In the genomic region with DNA sequence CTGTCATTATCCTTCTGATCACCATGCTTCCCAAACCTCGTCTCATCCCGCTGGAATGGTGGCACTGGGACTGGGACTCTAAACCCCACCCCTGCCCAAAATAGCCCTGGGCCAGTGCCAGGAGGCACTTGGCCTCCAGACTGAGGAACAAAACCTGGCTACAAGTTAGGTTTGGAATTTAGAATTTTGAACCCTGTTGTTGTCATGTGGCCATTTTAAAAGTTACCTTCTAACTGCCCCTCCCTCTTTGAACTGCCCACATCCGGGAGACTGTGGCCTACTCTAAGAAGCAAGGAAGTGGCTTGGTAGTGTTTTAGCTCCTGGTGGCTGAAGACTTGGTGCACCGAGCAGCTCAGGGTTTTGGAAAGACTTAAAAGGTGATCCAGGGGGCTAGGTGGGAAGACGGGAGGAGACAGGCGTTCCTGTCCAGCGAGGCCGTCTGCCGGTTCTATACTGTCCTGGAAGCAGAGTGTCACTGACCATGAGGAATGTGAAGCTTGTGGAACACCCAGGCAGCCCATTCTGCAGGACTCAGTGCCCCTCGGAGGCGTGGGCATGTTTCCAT, we compare ENCODE assay signal across 10 mouse cellular contexts. TPM values are rescaled to one million over a fixed set of nuclear protein-coding genes. Genes with fewer than 3 reads are reported as not detected.
DNase-seq lines count a peak whose midpoint lies in the region; ATAC-seq and TF ChIP-seq lines count a peak whose summit lies in the region.
"Had no signal": no experiment of that assay in that cellular context is flagged by ENCODE, and none has a peak within 500 bp of the region (broad histone marks: within the 10 kb centered on the region; RNA-seq: fewer than 3 reads in every experiment).

No protein-coding gene starts in this region.

- H3K36me3 ChIP-seq in liver, adult 2 months (ENCODE audit: control insufficient read depth, insufficient read depth, low read length): no peaks in the 10 kb centered on the region
- H3K36me3 ChIP-seq in liver, embryonic 11.5 days (ENCODE audit: control insufficient read depth, insufficient read depth, low read length): no peaks in the 10 kb centered on the region
- peaks cover 18% of the 10 kb centered on the region for H3K36me3 ChIP-seq in heart, embryonic 14.5 days (ENCODE audit: control insufficient read depth, insufficient read depth, low read length)
- no peaks in the 10 kb centered on the region for H3K36me3 ChIP-seq in myocyte (ENCODE audit: control insufficient read depth, insufficient read depth)
- peaks cover 5% of the 10 kb centered on the region; the same call in 1 of the 2 replicates for H3K36me3 ChIP-seq in forebrain, embryonic 15.5 days
- no peaks in the 10 kb centered on the region for H3K36me3 ChIP-seq in midbrain, embryonic 15.5 days (replicated peaks)
- H3K36me3 ChIP-seq in thymus, adult 2 months (ENCODE audit: control insufficient read depth, insufficient read depth, low read length): no peaks in the 10 kb centered on the region
- H3K36me3 ChIP-seq: liver, embryonic 15.5 days had no signal

- no peak overlapping the region for H3K9ac ChIP-seq in liver, adult 2 months (ENCODE audit: low read depth, low read length)
- no peak overlapping the region for H3K9ac ChIP-seq in liver, embryonic 11.5 days (ENCODE audit: low read depth, low read length)
- H3K9ac ChIP-seq in heart, embryonic 14.5 days (ENCODE audit: low read length): peak overlapping the region; percentile 75
- no peak overlapping the region for H3K9ac ChIP-seq in forebrain, embryonic 15.5 days (replicated peaks)
- no peak overlapping the region for H3K9ac ChIP-seq in midbrain, embryonic 15.5 days
- H3K9ac ChIP-seq: liver, embryonic 15.5 days had no signal

- no peaks in the 10 kb centered on the region for H3K27me3 ChIP-seq in liver, adult 2 months (ENCODE audit: control insufficient read depth, insufficient read depth, low read length)
- no peaks in the 10 kb centered on the region for H3K27me3 ChIP-seq in liver, embryonic 11.5 days (replicated peaks; ENCODE audit: control insufficient read depth, insufficient read depth, low read length)
- H3K27me3 ChIP-seq in heart, embryonic 14.5 days (ENCODE audit: control insufficient read depth, insufficient read depth, low read length): no peaks in the 10 kb centered on the region
- H3K27me3 ChIP-seq in myocyte (ENCODE audit: control insufficient read depth, insufficient read depth, insufficient read length): no peaks in the 10 kb centered on the region
- no peaks in the 10 kb centered on the region for H3K27me3 ChIP-seq in forebrain, embryonic 15.5 days
- H3K27me3 ChIP-seq in midbrain, embryonic 15.5 days (replicated peaks): no peaks in the 10 kb centered on the region
- no peaks in the 10 kb centered on the region for H3K27me3 ChIP-seq in thymus, adult 2 months (ENCODE audit: control insufficient read depth, insufficient read depth, low read length)
- H3K27me3 ChIP-seq: liver, embryonic 15.5 days had no signal

- peak; percentile 67 for DNase-seq in liver, adult 2 months (ENCODE audit: extremely low read depth, low read depth, low spot score)
- no peak for DNase-seq in liver, embryonic 11.5 days (ENCODE audit: low spot score)
- DNase-seq in adipocyte (ENCODE audit: low spot score): peak; percentile 76
- no peak for DNase-seq in thymus, adult 2 months
- DNase-seq: thymus, postnatal 14 days had no signal

- no peak overlapping the region for H3K4me3 ChIP-seq in liver, adult 2 months (ENCODE audit: insufficient read depth, low read depth, low read length)
- H3K4me3 ChIP-seq in liver, embryonic 11.5 days (ENCODE audit: low read depth, low read length): no peak overlapping the region
- peak overlapping the region; percentile 45 to 51 for H3K4me3 ChIP-seq in heart, embryonic 14.5 days (ENCODE audit: control insufficient read depth in 1 of 2, insufficient read depth in 1 of 2, low read depth in 1 of 2, low read length in 2 of 2)
- peak overlapping the region; percentile 6 for H3K4me3 ChIP-seq in myocyte
- no peak overlapping the region for H3K4me3 ChIP-seq in forebrain, embryonic 15.5 days
- H3K4me3 ChIP-seq in midbrain, embryonic 15.5 days: no peak overlapping the region
- no peak overlapping the region for H3K4me3 ChIP-seq in thymus, adult 2 months (ENCODE audit: control insufficient read depth, insufficient read depth, low read length)
- H3K4me3 ChIP-seq: liver, embryonic 15.5 days had no signal

- TF ChIP-seq CTCF in liver, adult 2 months (IDR thresholded peaks at IDR 0.05; ENCODE audit: low read depth, low read length): no peak
- no peak for TF ChIP-seq CTCF in thymus, adult 2 months (IDR thresholded peaks at IDR 0.05; ENCODE audit: borderline replicate concordance, control insufficient read depth, extremely low read depth, insufficient read depth, low read length, poor library complexity)

- no peak overlapping the region for H3ac ChIP-seq in myocyte (ENCODE audit: control insufficient read depth, insufficient read length)

- TF ChIP-seq POLR2A in liver, adult 2 months (IDR thresholded peaks at IDR 0.05; ENCODE audit: extremely low read depth, insufficient read depth, low read length): no peak
- no peak for TF ChIP-seq POLR2A in myocyte (IDR thresholded peaks at IDR 0.05; ENCODE audit: insufficient read length, low read depth)
- TF ChIP-seq POLR2A in thymus, adult 2 months (IDR thresholded peaks at IDR 0.05; ENCODE audit: control insufficient read depth, extremely low read depth, insufficient read depth, low read length, poor library complexity): no peak

- 68% methylated on average over 11 of the region's 11 CpGs for WGBS in liver, adult 2 months
- WGBS in liver, embryonic 11.5 days: 78% methylated on average over 11 of the region's 11 CpGs
- 42% methylated on average over 11 of the region's 11 CpGs for WGBS in heart, embryonic 14.5 days
- WGBS in forebrain, embryonic 15.5 days: 75% methylated on average over 11 of the region's 11 CpGs
- 70% methylated on average over 11 of the region's 11 CpGs for WGBS in midbrain, embryonic 15.5 days
- 78% methylated on average over 11 of the region's 11 CpGs for WGBS in thymus, adult 2 months

- H3K27ac ChIP-seq in liver, adult 2 months (replicated peaks; ENCODE audit: insufficient read depth, low read depth, low read length): no peak overlapping the region
- H3K27ac ChIP-seq in liver, embryonic 11.5 days (ENCODE audit: low read depth, low read length): no peak overlapping the region
- H3K27ac ChIP-seq in heart, embryonic 14.5 days (replicated peaks in 1 of 2; ENCODE audit: control insufficient read depth in 1 of 2, insufficient read depth in 1 of 2, low read depth in 2 of 2, low read length in 2 of 2): peak overlapping the region; percentile 91 to 93
- H3K27ac ChIP-seq in forebrain, embryonic 15.5 days (replicated peaks): no peak overlapping the region
- H3K27ac ChIP-seq in midbrain, embryonic 15.5 days: no peak overlapping the region
- H3K27ac ChIP-seq in thymus, adult 2 months (ENCODE audit: control insufficient read depth, insufficient read depth, low read length): no peak overlapping the region
- H3K27ac ChIP-seq: liver, embryonic 15.5 days had no signal

- no peaks in the 10 kb centered on the region for H3K4me1 ChIP-seq in liver, adult 2 months (ENCODE audit: control insufficient read depth, insufficient read depth, low read length)
- H3K4me1 ChIP-seq in liver, embryonic 11.5 days (replicated peaks; ENCODE audit: control insufficient read depth, insufficient read depth, low read length): no peaks in the 10 kb centered on the region; the same call in 1 of the 2 replicates
- H3K4me1 ChIP-seq in heart, embryonic 14.5 days (ENCODE audit: control insufficient read depth in 2 of 2, insufficient read depth in 2 of 2, low read length in 2 of 2): peaks cover 10 to 20% of the 10 kb centered on the region in 2 experiments
- no peaks in the 10 kb centered on the region for H3K4me1 ChIP-seq in forebrain, embryonic 15.5 days
- H3K4me1 ChIP-seq in midbrain, embryonic 15.5 days: no peaks in the 10 kb centered on the region
- H3K4me1 ChIP-seq in thymus, adult 2 months (replicated peaks; ENCODE audit: control insufficient read depth, insufficient read depth, low read length): peaks cover 3% of the 10 kb centered on the region; the same call in 1 of the 2 replicates

- no peak for ATAC-seq in liver, embryonic 11.5 days (replicated peaks; ENCODE audit: low FRiP score)
- 0 out of 2 replicates have a peak, but pooled peaks have one; percentile 39 for ATAC-seq in heart, embryonic 14.5 days (ENCODE audit: insufficient number of reproducible peaks, insufficient read depth, low FRiP score, low read depth)
- ATAC-seq in forebrain, embryonic 15.5 days (replicated peaks): no peak
- ATAC-seq in midbrain, embryonic 15.5 days (replicated peaks): no peak

- no peaks in the 10 kb centered on the region for H3K9me3 ChIP-seq in liver, embryonic 11.5 days (ENCODE audit: control insufficient read depth, low read length)
- no peaks in the 10 kb centered on the region for H3K9me3 ChIP-seq in heart, embryonic 14.5 days (ENCODE audit: control insufficient read depth, low read length)
- no peaks in the 10 kb centered on the region for H3K9me3 ChIP-seq in forebrain, embryonic 15.5 days
- no peaks in the 10 kb centered on the region for H3K9me3 ChIP-seq in midbrain, embryonic 15.5 days
- H3K9me3 ChIP-seq: liver, embryonic 15.5 days had no signal

- no peak overlapping the region for H3K4me2 ChIP-seq in liver, embryonic 11.5 days
- peak overlapping the region; percentile 72 for H3K4me2 ChIP-seq in heart, embryonic 14.5 days (ENCODE audit: low read length)
- peak overlapping the region; percentile 61 for H3K4me2 ChIP-seq in myocyte (ENCODE audit: low read depth)
- H3K4me2 ChIP-seq in forebrain, embryonic 15.5 days (replicated peaks): no peak overlapping the region
- no peak overlapping the region for H3K4me2 ChIP-seq in midbrain, embryonic 15.5 days
- H3K4me2 ChIP-seq: liver, embryonic 15.5 days had no signal

- H3K79me2 ChIP-seq in liver, adult 2 months (ENCODE audit: control insufficient read depth, insufficient read depth, low read length): no peaks in the 10 kb centered on the region
- no peaks in the 10 kb centered on the region for H3K79me2 ChIP-seq in myocyte (ENCODE audit: control insufficient read depth, insufficient read depth)

RNA-seq across cellular contexts. Expression of a gene that starts 13.4 kb away (rescaled TPM):
- total RNA-seq in liver, adult 2 months (2014; rRNA removed): 3.0 and 3.3 TPM in 2 replicates
- 5.7 and 6.0 TPM in 2 replicates for polyA plus RNA-seq in liver, adult 2 months (2012; rRNA removed)
- 11.5 and 12.9 TPM in 2 replicates for polyA plus RNA-seq in liver, embryonic 11.5 days (2014; fragmentation: Nextera tagmentation; extraction: Ambion mirVana)
- 34.4 and 35.6 TPM in 2 replicates for polyA plus RNA-seq in heart, embryonic 14.5 days (2014; fragmentation: Nextera tagmentation; extraction: Ambion mirVana)
- 38.5 TPM for polyA plus RNA-seq in myocyte (2012; fragmentation: generic; extraction: Trizol)
- polyA plus RNA-seq in forebrain, embryonic 15.5 days (2015; fragmentation: Nextera tagmentation; extraction: Ambion mirVana): 38.8 and 39.8 TPM in 2 replicates
- polyA plus RNA-seq in midbrain, embryonic 15.5 days (2015; fragmentation: Nextera tagmentation; extraction: Ambion mirVana): 50.2 and 55.5 TPM in 2 replicates
- 21.0 and 24.9 TPM in 2 replicates for polyA plus RNA-seq in thymus, adult 2 months (2012; rRNA removed)

RNA-seq across cellular contexts. Expression of a gene that starts 13.5 kb away (rescaled TPM):
- total RNA-seq in liver, adult 2 months (2014; rRNA removed): 13.5 and 16.6 TPM in 2 replicates
- 11.7 and 12.0 TPM in 2 replicates for polyA plus RNA-seq in liver, adult 2 months (2012; rRNA removed)
- polyA plus RNA-seq in liver, embryonic 11.5 days (2014; fragmentation: Nextera tagmentation; extraction: Ambion mirVana): 51.6 and 53.5 TPM in 2 replicates
- polyA plus RNA-seq in heart, embryonic 14.5 days (2014; fragmentation: Nextera tagmentation; extraction: Ambion mirVana): 30.8 and 32.9 TPM in 2 replicates
- polyA plus RNA-seq in myocyte (2012; fragmentation: generic; extraction: Trizol): 27.9 TPM
- polyA plus RNA-seq in forebrain, embryonic 15.5 days (2015; fragmentation: Nextera tagmentation; extraction: Ambion mirVana): 84.2 and 85.9 TPM in 2 replicates
- polyA plus RNA-seq in midbrain, embryonic 15.5 days (2015; fragmentation: Nextera tagmentation; extraction: Ambion mirVana): 96.4 and 100 TPM in 2 replicates
- polyA plus RNA-seq in thymus, adult 2 months (2012; rRNA removed): 29.8 and 37.9 TPM in 2 replicates

RNA-seq across cellular contexts. Expression of a gene that starts 27.8 kb away (rescaled TPM):
- 62.2 and 76.6 TPM in 2 replicates for total RNA-seq in liver, adult 2 months (2014; rRNA removed)
- polyA plus RNA-seq in liver, adult 2 months (2012; rRNA removed): 54.2 and 57.9 TPM in 2 replicates
- polyA plus RNA-seq in liver, embryonic 11.5 days (2014; fragmentation: Nextera tagmentation; extraction: Ambion mirVana): 71.7 and 73.2 TPM in 2 replicates
- polyA plus RNA-seq in heart, embryonic 14.5 days (2014; fragmentation: Nextera tagmentation; extraction: Ambion mirVana): 44.4 and 48.8 TPM in 2 replicates
- polyA plus RNA-seq in myocyte (2012; fragmentation: generic; extraction: Trizol): 42.7 TPM
- 102 and 103 TPM in 2 replicates for polyA plus RNA-seq in forebrain, embryonic 15.5 days (2015; fragmentation: Nextera tagmentation; extraction: Ambion mirVana)
- polyA plus RNA-seq in midbrain, embryonic 15.5 days (2015; fragmentation: Nextera tagmentation; extraction: Ambion mirVana): 90.6 and 97.3 TPM in 2 replicates
- 61.1 and 65.7 TPM in 2 replicates for polyA plus RNA-seq in thymus, adult 2 months (2012; rRNA removed)

RNA-seq across cellular contexts. Expression of a gene that starts 42.8 kb away (rescaled TPM):
- 29.1 and 30.9 TPM in 2 replicates for total RNA-seq in liver, adult 2 months (2014; rRNA removed)
- 14.4 and 17.1 TPM in 2 replicates for polyA plus RNA-seq in liver, adult 2 months (2012; rRNA removed)
- polyA plus RNA-seq in liver, embryonic 11.5 days (2014; fragmentation: Nextera tagmentation; extraction: Ambion mirVana): 27.2 and 31.6 TPM in 2 replicates
- 22.4 and 26.1 TPM in 2 replicates for polyA plus RNA-seq in heart, embryonic 14.5 days (2014; fragmentation: Nextera tagmentation; extraction: Ambion mirVana)
- 27.1 TPM for polyA plus RNA-seq in myocyte (2012; fragmentation: generic; extraction: Trizol)
- 23.6 and 23.7 TPM in 2 replicates for polyA plus RNA-seq in forebrain, embryonic 15.5 days (2015; fragmentation: Nextera tagmentation; extraction: Ambion mirVana)
- polyA plus RNA-seq in midbrain, embryonic 15.5 days (2015; fragmentation: Nextera tagmentation; extraction: Ambion mirVana): 19.9 and 20.8 TPM in 2 replicates
- 35.5 and 41.7 TPM in 2 replicates for polyA plus RNA-seq in thymus, adult 2 months (2012; rRNA removed)

Comparison
In these comparisons a context has a peak if more than half of its experiments do, and no peak if none do; other contexts are left out.
1. DNase-seq: peak in liver, adult 2 months (single experiment) and adipocyte (single experiment); none in liver, embryonic 11.5 days (single experiment) and thymus, adult 2 months (single experiment).
2. H3K27ac ChIP-seq: peak in heart, embryonic 14.5 days (2 of 2); none in liver, adult 2 months (single experiment), liver, embryonic 11.5 days (single experiment), forebrain, embryonic 15.5 days (single experiment), midbrain, embryonic 15.5 days (single experiment) and thymus, adult 2 months (single experiment).
3. H3K4me3 ChIP-seq: peak in heart, embryonic 14.5 days (2 of 2) and myocyte (single experiment); none in liver, adult 2 months (single experiment), liver, embryonic 11.5 days (single experiment), forebrain, embryonic 15.5 days (single experiment), midbrain, embryonic 15.5 days (single experiment) and thymus, adult 2 months (single experiment).
4. H3K4me2 ChIP-seq: peak in heart, embryonic 14.5 days (single experiment) and myocyte (single experiment); none in liver, embryonic 11.5 days (single experiment), forebrain, embryonic 15.5 days (single experiment) and midbrain, embryonic 15.5 days (single experiment).